Comparison of ENCODE assay signal across 8 mouse cellular contexts in genomic region chr15:79883352-79883822, GRCm38 (mm10). TPM values are rescaled to one million over a fixed set of nuclear protein-coding genes. Genes with fewer than 3 reads are reported as not detected.
DNase-seq lines count a peak whose midpoint lies in the region; ATAC-seq lines count a peak whose summit lies in the region.

No protein-coding gene starts in this region.

- ATAC-seq in inflammation-experienced regulatory T-cells, adult 6 months, result peak; percentile 92

- peaks cover 20% of the 10 kb centered on the region for H3K4me1 ChIP-seq in megakaryocyte, embryonic 14.5 days

- H3K4me3 ChIP-seq in megakaryocyte, embryonic 14.5 days (replicated peaks), result peak overlapping the region; percentile 90

- H3K36me3 ChIP-seq in megakaryocyte, embryonic 14.5 days (replicated peaks; ENCODE audit: low read length), result no peaks in the 10 kb centered on the region

- H3K9me3 ChIP-seq in megakaryocyte, embryonic 14.5 days, result no peaks in the 10 kb centered on the region

- H3K27me3 ChIP-seq in megakaryocyte, embryonic 14.5 days (replicated peaks), result peaks cover 22% of the 10 kb centered on the region

- peak; percentile 94 to 97 for DNase-seq in adrenal gland, adult (ENCODE audit: inconsistent age in 2 of 2, low spot score in 1 of 2)
- DNase-seq in embryo, embryonic 10 days (ENCODE audit: low spot score), result peak; percentile 88
- DNase-seq in gastrocnemius, postnatal 10 days, result peak; percentile 96
- peak; percentile 87 to 96 for DNase-seq in left cerebral cortex, adult 9 months (ENCODE audit: low spot score in 2 of 2)
- peak; percentile 93 to 95 for DNase-seq in right cerebral cortex, adult 2 months (ENCODE audit: low spot score in 2 of 2)
- DNase-seq in urinary bladder, postnatal 10 days (ENCODE audit: low spot score), result peak; percentile 77

RNA-seq across cellular contexts. Expression of gene Apobec3, which starts 8.1 kb away (rescaled TPM):
- total RNA-seq in gastrocnemius, postnatal 10 days (2021), result 10 to 100 TPM in 1 of 2 experiments, 1 to 10 TPM in 1; 7.5 to 11.8 TPM
- 100 to 1,000 TPM; 509 to 683 (median 543) TPM for polyA plus RNA-seq in inflammation-experienced regulatory T-cells, adult 6 months (2017; shearing (Covaris generic))
- polyA plus RNA-seq in megakaryocyte, embryonic 14.5 days (2012; ENCODE audit: insufficient read depth, low replicate concordance), result 0.81 and 1.1 TPM in 2 replicates

RNA-seq across cellular contexts. Expression of gene Cbx6, which starts 48.9 kb away (rescaled TPM):
- total RNA-seq in gastrocnemius, postnatal 10 days (2021), result 10 to 100 TPM; 28.2 to 38.1 TPM
- 10 to 100 TPM; 10.5 to 13.1 (median 10.9) TPM for polyA plus RNA-seq in inflammation-experienced regulatory T-cells, adult 6 months (2017; shearing (Covaris generic))
- 17.1 and 24.0 TPM in 2 replicates for polyA plus RNA-seq in megakaryocyte, embryonic 14.5 days (2012; ENCODE audit: insufficient read depth, low replicate concordance)

RNA-seq across cellular contexts. Expression of gene Npcd, which starts 49.4 kb away (rescaled TPM):
- 1 to 10 TPM; 1.0 to 2.5 TPM for total RNA-seq in gastrocnemius, postnatal 10 days (2021)
- not detected for polyA plus RNA-seq in inflammation-experienced regulatory T-cells, adult 6 months (2017; shearing (Covaris generic))
- polyA plus RNA-seq in megakaryocyte, embryonic 14.5 days (2012; ENCODE audit: insufficient read depth, low replicate concordance), result 0.09 TPM in 1 of 2 replicates, not detected in the other

Comparison
In these comparisons a context has a peak if more than half of its experiments do, and no peak if none do; other contexts are left out.
1. Peak in every context shown above with its lines: DNase-seq, ATAC-seq and H3K4me3 ChIP-seq.
2. RNA of gene Apobec3, which starts 8.1 kb away (polyA plus RNA-seq): 509 to 683 TPM in inflammation-experienced regulatory T-cells, adult 6 months; 0.81 to 1.1 TPM in megakaryocyte, embryonic 14.5 days; every median in the first group is over 100 times any median in the second.